Mouse (Mus musculus) kidney, adult 18-20 months (tissue): ENCODE measurements around the gene Zfp276.
"Not testable (repeated sequence)": the region's sequence is repeated elsewhere in the genome, so short reads cannot be mapped to it uniquely, and the experiment has no call there.

Experiments used
- DNase-seq: peaks from one replicate; pipeline ENCODE4 v3.0.0; 2021

Zfp276 gene

DNA sequence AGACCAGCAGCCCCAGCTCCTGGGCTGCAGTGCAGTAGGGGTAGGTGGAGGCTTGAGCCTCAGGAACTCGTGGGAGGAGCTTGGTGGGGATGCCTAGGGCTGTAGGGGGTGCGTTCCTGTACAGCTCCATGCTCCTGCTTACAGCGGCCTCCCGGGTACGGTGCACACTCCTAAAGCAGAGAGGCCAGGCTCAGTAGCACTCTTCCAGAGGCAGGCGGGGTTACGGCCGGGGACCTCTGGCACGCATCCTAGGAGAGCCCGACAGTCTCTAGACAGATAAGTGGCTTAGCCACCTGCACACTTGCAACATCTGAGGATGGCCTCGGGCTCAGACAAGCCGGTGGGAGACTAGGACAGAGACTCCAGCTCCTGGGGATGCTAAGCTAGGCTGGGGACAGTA lies 8.5 kb upstream of the Zfp276 start:
- no peak for DNase-seq

DNA sequence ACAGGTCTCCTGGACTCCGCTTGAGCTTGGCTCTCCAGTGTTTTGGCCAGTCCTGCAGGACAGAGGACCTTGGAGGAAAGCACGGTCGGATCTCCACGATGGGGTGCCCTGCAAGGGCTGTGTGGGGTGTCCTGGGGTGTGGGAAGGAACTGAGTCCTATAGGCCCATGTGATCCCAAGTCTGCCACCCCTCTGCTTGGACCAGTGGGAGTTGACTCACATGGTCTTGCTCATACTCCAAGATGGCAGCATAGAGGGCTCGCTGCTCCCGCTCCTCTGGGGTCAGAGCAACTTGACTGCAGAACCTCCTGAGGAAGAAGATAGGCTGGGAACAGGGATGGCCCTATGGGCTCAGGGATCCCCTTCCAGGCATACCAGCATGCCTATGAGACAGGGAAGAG lies 6.2 kb upstream of the Zfp276 start:
- no peak for DNase-seq

DNA sequence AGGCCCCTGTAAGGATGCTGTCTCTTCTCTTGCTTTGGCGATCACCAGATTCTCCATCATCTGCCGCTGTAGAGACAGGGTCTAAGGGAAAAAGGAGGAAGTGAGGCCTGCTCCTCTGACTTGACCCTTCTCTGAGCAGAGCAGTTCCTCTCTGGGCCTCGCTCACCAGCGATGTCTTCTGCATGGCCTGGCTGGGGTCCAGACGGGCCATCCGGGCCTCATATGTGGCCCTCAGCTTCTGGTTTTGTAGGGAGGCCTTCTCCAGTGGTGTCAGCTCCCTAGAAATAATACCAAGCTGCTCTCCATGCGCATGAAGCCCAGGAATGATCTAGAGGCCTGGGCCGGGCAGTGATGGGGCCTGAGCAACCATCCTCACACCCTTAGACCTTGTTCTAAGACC lies 5.4 kb upstream of the Zfp276 start:
- no peak for DNase-seq

DNA sequence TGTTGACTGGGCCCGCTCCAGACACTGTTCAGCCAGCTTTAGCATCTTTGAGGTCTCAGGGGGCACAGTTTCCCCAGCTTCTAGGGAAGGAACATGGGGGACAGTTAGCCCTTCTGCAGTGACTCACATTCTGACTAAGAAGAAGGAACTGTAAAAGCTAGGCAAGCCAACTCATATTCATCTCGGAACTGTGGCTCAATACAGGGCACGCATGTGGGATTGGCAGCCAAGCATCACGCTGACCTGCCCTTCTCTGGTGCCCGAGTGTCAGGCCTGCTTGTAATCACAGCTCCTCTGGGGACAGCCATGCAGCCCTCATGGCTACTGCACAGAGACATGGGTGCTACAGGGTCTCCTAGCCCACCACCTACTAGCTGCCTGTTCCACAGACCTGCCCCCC lies 3.1 kb upstream of the Zfp276 start:
- no peak for DNase-seq

DNA sequence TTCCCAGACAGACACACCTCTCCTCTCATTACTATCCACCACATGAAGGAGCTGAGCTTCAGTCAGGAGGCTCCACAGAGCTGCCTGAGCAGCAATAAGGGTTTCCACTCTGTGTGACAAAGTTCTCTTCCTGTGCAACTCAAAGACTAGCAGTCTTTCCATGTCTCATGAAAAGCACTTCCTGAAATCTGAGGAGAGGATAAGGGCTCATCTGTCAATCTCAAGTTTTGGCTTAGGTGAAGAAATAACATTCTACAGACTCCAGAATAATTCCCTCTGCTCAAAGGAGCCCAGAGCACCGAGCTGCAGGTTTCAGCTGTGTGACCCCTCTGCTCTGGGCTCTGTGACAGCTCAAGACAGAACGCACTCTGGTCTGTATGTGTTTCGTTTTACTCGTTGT lies 1.1 kb upstream of the Zfp276 start:
- DNase-seq: no peak

DNA sequence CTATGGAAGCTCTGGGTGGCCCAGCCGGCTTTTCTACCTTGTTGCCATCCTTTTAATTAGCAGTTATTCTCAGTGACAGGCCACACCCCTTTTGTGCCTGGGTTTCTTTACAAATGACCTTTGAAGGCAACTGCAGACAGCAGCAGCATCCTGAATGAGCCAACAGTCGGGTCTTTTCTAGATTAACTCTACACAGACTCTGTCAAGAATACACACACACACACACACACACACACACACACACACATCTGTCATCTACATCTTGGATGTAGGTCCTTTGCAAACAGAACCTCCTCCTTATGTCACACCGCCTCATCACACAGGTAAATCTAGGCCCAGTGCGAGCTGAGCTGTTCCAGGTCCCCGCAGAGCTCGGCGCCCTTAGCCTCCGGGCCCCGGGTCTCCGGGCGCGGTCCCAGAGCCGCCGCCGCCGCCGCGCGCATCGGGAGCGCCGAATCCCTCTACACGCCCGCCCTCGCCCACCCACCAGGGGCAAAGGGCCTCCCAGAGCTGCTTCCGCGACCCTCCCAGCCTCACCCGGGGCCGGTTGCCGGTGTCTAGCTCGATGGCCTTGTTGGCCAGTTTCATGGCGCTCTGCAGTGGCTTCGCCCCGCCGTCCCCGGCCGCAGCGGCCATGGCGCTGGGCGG lies 420 bp upstream of the Zfp276 start:
- peak; percentile 40 for DNase-seq

DNA sequence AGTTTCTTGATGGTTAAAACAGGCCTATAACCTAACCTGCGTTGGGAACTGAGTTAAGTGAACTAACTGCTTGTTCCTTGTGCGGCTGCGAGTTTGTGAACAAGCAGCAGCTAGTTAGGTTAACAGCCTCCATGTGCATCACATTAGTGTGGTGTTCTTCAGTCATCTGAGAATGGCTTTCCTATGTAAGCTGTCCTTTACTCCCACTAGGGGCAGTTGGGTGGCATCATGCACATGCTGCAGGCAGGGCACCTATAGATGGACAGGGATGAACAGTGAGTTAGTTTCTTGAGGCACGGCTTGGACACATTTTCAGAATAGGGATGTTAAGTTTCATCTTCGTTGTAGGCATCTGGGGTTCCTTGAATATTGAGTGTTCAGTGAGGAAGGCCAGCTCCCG lies 1.2 kb downstream of the Zfp276 start:
- no peak for DNase-seq

DNA sequence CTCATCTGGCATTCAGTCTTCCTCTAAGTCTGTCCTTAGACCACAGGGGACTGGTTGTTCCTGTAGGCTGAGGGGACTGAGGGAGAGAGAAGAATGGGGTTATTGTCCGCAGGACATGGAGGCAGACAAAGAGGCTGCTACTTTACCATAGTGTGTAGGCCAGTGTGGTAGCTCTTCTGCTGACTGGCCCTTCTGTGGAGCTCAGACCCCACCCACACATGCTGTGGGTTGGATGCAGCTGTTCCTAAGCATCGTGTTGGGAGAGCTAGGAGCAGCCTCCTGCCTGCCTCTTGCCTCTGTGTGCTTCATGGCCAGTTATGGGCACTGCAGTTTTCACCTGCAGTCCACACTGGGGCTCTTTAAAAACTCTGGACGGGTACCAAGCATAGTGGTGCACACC lies 3.1 kb downstream of the Zfp276 start:
- no peak for DNase-seq

DNA sequence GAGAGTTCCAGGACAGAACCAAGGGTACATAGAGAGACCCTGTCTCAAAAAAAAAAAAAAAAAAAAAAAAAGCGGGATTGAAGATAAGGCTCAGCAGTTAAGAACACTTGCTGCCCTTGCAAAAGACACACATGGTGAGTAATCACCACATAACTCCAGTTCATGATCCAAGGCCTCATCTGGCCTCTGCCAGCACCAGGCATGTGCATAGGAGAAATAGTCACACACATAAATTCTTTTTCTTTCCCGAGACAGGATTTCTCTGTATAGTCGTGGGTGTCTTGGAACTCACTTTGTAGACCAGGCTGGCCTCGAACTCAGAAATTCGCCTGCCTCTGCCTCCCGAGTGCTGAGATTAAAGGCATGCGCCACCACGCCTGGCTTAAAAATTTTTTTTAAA lies 3.6 kb downstream of the Zfp276 start:
- not testable (repeated sequence) for DNase-seq

DNA sequence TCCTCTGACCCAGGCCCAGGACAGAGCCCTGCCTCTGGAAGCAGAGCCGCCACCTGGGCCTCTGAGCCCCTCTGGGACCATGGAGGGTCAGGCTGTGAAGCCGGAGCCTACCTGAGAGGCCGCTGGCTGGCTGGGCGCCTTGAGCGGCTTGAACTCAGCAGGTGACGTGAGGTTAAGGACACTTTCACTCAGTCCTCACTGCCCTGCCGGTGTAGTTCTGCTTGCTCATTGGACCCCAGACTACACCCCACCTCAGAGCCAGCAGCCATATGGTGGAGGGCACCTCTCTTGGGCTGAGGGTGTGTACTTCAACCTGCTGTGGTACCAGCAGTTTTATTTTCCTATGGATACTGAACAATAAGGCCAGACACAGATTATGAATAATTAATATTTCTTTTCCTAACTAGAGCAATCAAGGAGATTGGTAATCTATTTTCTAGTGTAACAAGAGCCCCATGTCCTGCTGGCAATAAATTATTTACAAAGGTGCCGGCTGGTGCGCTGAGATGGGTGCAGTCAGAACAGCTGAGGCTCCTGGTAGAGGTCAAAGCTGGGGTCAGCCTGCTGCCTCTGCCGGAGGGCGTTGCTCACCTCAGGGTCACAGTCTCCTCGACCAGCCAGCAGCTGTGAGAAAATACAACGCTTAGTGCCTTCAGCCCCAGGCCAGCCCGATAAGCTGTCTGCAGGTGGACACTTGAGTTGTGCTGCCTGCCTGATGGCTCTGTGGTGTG lies 14.1 kb downstream of the Zfp276 start:
- peak; percentile 35 for DNase-seq

DNA sequence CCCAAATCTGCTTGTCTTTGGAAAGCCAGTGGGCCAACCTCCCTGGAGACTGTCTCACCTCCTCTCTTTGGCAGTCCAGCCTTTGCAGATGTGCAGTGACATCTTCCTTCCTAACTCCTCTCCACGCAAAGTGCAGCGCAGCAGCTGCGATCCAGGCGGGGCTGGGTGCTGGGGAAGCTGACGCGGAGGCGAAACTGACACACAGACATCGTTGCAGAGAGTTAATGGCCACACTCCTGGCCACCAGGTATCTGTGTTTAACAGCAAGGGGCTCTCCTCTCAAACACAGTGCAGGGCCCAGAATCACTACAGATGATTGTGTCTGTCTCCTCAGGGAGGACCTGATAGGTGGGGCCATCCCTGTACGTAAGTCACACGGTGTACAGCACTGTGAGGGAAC lies 17.2 kb downstream of the Zfp276 start:
- DNase-seq: no peak

DNA sequence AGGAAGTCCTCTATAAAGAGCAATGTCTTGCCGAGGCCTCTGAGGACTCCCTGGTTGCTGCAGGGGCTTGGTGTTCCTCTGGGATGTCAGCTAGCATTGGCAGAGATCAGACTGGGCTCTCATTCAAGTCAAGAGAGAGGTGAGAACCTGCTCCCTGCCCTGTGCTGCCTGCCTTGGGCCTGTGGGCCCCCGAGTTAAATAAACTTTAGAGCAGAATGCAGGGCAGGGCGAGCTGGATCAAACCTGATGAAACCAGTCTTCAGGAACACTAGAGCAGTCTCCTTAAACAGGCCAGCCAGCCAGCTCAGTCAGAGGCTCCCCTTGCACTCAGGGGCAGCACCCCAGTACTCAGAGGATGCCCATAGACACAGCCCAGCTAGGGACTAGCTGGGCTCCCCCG lies 17.9 kb downstream of the Zfp276 start:
- DNase-seq: peak; percentile 36

DNA sequence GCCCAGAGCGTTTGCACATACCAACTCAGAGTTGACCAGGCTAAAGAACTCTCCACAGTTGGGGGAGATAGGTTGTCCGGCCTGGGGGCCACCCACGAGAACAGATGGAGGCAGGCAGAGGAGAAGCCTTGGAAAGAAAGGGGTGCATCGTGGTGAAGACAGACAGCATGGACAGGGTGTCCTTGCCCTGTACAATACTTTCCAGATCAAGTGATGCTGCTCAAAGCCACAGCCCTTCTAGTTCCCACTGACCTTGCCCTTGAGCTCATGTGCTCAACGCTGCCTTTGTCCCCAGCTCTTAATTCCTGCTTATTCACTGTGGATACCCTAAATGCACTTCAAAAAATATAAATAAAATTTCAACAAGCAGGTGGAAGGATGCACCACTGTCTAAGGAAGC lies 20.5 kb downstream of the Zfp276 start:
- DNase-seq: no peak

DNA sequence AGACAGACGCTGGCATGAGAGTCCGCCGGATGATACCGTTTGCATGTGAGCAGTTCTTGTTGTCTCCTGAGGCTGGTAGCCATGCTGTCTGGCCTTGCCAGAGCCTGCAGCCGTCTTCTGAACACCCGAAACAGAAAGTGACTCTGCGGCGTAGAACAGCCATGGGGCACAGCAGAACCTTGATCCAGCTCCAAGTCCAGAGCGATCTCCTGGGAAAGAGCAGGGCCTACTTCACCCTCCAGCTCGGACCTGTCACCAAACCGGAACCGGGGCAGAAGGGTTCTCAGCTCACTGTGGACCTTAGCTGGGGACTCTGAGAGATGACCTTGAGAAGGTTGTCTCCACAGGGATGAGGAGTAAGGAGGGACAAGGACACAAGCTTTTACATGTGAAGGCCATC lies 21.1 kb downstream of the Zfp276 start:
- DNase-seq: no peak

DNA sequence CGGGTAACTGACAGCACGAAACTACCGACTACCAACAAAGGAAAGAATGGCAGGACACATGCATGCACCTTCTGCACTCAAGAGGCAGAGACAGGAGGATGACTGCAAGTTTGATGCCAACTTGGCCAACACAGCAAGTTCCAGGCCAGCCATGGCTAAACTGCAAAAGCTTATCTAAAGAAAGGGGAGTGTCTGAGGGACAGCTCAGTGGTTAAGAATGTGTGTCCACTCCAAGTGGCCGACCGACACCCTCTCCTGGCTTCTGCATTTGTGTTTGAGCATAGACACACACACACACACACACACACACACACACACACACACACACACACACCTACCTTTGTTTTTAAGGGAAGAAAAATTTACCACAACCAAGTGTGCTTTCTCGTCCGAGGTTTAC lies 24.4 kb downstream of the Zfp276 start:
- DNase-seq: no peak

DNA sequence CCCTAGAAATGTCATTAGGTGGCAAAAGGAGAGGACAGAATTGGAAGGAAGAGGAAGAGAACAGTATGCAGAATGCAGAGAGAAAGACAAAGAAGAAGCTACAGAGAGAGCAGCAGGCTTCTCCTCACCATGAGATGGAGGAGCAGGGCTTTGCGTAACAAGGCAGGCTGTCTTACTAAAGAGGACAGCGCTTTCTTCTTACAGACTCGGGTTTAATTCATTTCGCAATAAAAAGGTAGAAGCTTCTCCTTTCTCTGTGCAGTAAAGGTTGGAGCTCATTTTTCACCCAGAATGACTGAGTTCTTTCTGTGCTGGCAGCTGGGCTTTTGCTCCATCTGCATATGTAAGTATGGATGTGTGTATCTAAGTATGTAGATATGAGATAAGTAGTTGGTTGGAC lies 25.8 kb downstream of the Zfp276 start:
- no peak for DNase-seq

DNA sequence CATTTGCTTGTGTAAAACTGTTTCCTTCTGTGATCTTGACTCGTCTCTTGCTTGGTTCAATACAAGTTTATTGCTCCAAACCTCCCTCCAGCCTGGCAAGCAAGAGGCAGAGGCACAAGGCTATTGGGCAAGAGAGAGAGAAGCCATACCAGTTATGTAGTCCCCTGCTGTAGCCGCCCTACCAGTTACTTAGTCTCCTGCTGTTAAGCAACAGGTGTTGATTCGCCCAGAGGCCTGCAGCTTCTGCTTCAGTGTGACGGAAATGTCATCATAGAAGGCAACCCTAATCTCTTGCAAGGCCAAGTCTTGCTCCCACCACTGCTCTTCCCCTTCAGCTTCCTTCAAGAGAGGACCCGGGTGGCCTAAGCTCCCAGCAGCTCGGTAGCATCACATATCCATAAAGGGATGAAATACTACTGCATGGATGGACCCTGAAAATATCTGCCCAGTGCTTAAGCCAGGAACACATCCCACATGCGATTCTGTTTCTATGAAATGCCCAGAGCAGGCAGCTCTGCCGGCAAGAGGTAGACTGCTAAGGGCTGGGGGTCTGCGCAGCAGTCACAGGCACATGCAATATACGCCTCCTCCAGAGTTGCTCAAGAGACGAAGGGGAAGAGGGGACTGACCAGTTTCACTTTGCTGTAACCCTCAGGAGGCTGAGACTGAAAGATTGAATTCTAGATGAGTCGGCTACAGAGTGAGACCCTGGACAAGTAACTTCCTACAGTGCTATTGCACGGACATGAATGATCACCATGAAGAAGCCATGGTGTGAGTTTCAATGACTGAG lies 26.5 kb downstream of the Zfp276 start:
- no peak for DNase-seq

DNA sequence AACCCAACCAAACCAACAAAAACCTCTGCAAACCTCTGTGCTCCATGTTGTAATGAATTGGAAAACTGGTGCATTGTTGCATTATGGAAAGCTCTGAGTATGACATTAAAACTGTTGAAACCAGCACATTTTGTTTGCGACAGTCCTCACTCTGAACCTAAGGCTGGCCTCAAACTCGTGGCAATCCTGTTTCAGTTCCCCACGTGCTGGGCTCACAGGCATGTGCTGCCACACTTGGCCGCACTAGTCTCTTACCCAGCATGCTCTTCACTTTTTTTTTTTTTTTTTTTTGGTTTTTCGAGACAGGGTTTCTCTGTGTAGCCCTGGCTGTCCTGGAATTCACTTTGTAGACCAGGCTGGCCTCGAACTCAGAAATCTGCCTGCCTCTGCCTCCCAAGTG lies 29.0 kb downstream of the Zfp276 start:
- DNase-seq: not testable (repeated sequence)

DNA sequence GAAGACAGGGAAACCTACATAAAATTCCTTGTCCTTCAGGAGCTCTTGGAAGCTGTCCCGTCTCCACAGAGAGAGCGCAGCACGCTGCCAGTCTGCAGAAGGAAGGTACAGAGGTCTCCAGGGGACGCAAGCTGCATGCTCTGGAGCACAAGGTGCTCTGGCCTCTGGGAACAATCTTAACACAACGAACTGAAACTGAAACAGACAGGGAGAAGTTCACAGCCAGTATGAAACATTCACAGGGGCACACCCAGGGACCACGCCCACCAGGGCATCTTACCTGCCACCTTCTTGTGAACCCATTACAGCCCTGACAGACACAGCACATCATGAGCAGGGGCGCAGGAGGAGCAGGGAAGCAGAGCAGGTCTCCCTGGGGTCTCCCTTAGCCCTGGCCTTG lies 30.0 kb downstream of the Zfp276 start:
- DNase-seq: no peak

DNA sequence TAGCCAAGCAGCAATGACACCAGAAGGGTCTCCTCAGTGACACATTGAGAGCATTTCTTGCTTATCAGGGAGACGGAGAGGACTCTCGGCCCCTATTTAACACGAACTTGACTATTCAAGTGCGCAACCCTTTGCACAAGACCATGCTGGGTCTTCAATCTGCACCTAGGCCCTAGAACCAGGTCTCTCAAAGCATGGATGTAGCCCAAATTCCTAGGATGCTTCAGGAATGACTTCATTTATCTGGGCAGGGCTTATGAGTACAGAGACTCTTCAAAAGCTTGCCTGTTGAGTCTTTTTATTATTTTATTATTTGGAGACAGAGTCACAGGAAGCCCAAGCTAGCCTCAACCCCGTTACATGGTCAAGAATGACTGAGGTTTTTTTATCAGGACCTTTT lies 30.5 kb downstream of the Zfp276 start:
- no peak for DNase-seq

DNA sequence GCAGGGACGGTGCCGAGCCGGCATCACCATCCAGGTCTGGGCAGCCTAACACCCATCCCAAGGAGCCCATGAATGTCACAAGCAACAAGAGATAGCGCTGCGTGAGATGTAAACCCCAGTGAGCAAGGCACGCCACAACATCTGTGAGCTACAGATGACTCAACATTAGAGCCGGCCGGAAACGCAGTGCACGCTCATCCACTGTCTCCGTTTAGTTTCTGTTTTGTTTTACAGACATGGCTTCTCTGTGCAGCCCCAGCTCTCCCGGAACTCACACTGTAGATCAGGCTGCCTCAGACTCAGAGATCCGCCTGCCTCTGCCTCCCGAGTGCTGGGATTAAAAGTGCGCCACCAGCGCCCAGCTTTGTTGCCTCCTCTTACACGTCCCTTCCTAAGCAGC lies 33.4 kb downstream of the Zfp276 start:
- DNase-seq: no peak

DNA sequence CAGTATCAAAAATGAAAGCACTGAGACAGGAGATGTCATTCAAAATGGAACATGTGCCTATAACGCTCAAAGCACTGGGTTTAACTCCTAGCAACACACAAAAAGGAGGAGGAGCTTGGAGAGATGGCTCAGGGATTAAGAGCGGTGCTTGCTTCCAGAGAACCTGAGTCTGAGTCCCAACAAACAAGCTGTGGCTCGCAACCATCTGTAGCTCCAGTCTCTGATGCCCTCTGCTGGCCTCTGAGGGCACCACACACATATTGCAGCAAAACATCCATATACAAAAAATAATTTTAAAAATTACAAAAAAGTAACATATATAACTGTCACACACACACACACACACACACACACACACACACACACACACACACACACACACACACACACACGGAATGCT lies 36.2 kb downstream of the Zfp276 start:
- peak; percentile 60 for DNase-seq

DNA sequence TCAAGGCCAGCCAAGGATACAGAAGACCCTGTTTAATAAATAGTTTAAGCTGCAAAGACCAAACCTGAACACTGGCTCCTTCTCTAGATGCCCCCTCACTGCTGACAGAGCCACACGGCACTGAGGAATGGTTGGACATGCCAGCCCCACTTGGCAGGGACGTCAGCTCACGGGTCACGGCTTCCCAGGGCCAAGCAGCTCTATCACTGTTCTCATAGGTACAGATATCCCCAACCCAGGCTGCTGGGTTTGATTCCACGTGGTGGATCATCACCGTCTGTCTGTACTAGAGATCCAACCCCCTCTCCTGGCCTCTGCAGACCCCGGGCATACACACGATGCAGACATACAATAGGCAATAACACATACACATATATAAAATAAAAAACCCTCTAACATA lies 36.7 kb downstream of the Zfp276 start:
- no peak for DNase-seq

DNA sequence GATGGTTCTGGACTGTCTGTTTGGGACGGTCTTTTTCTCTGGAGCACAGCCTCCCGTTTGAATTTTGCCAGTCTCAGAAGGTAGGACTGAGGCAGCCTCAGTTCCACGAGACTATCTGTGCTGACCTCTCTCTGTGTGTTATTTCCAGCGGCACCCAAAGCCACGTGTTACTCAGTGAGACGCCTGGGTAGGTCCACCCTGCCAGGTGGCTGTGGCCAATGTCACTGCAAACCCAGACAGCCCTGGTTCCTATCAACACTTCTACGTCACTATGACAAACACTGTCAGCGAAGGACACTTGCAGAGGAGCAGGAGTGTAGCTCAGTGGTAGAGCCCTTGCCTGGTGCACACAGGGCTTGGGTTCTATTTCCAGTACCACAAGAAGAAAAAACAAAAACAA lies 37.7 kb downstream of the Zfp276 start:
- no peak for DNase-seq
